Mouse (Mus musculus): ENCODE measurements at regions not wholly inside any gene's neighbourhood (a gene's known extent, or its start where the extent isn't known, plus 50 kb on each side); places are given as distances from the start of the nearest gene placed in this dataset.

DNA sequence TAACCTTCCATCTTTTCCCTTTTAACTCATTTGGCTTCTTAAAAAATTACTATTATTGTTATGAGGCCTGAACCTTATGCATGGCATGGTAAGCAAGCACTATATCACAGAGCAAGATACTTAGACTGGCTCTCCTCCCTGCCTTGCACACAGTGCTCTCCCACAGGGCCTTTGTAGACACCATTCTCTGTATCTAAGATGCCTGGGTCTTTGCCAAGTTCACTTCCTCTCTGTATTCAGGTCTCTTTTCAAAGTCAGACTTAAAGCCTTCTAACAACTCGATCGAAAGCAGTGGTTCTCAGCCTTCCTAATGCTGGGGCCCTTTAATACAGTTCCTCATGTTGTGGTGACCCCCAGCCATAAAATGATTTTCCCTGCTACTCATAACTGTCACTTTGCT, 65.9 kb downstream of the Kcnrg start:
- TF ChIP-seq CTCF (IDR thresholded peaks at IDR 0.05; ENCODE audit: extremely low read depth, insufficient read length, insufficient replicate concordance, low read depth, low read length), result no peak
- no peak for TF ChIP-seq POLR2A (IDR thresholded peaks at IDR 0.05; ENCODE audit: low read depth, low read length)

Data from small intestine, adult 2 months (tissue).